Mouse (Mus musculus): Measurements from ENCODE around the gene Edem3. TPM values are rescaled to one million over a fixed set of nuclear protein-coding genes. Genes with fewer than 3 reads are reported as not detected.

Edem3 gene
- polyA plus RNA-seq, 1 experiment from 2014 or later: 21.7 TPM

DNA sequence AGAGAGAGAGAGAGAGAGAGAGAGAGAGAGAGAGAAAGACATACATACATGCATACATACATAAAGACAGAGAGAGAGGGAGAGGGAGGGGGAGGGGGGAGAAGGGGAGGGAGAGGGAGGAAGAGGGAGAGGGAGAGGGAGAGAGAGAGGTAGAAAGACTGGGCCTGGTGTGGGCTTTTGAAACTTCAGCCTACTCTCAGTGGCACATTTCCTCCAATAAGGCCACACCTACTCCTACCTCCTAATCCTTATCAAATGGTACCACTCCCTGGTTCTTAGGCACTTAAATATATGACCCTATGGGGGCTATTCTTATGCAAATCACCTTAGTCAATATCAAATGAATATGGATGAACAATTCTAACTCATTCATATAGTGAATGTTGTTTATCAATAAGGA, 41.5 kb upstream of the Edem3 start:
- H3K4me2 ChIP-seq (replicated peaks; ENCODE audit: low read depth, low read length): no peak overlapping the region
- no peaks in the 10 kb centered on the region for H3K27me3 ChIP-seq (ENCODE audit: control insufficient read depth, insufficient read depth, low read length)
- H3K27ac ChIP-seq (ENCODE audit: low read depth, low read length): no peak overlapping the region
- no peaks in the 10 kb centered on the region for H3K9me3 ChIP-seq (ENCODE audit: control insufficient read depth, low read length)
- H3K9ac ChIP-seq (ENCODE audit: low read depth, low read length): no peak overlapping the region
- no peak for ATAC-seq (ENCODE audit: low FRiP score, low TSS enrichment)
- no peaks in the 10 kb centered on the region for H3K4me1 ChIP-seq (ENCODE audit: control insufficient read depth, insufficient read depth, low read length)
- no peaks in the 10 kb centered on the region for H3K36me3 ChIP-seq (ENCODE audit: control insufficient read depth, insufficient read depth, low read length)
- no peak overlapping the region for H3K4me3 ChIP-seq (ENCODE audit: low read length)

GRCm38 (mm10) chr1:151716024-151716710, 39.0 kb upstream of the Edem3 start:
- Histone ChIP-seq H3K27ac (ENCODE audit: low read depth, low read length) (no peak overlapping the region), H3K9me3 (ENCODE audit: control insufficient read depth, low read length) (no peaks in the 10 kb centered on the region), H3K4me1 (ENCODE audit: control insufficient read depth, insufficient read depth, low read length) (no peaks in the 10 kb centered on the region), H3K27me3 (ENCODE audit: control insufficient read depth, insufficient read depth, low read length) (no peaks in the 10 kb centered on the region), H3K36me3 (ENCODE audit: control insufficient read depth, insufficient read depth, low read length) (no peaks in the 10 kb centered on the region), H3K4me2 (replicated peaks; ENCODE audit: low read depth, low read length) (no peak overlapping the region), H3K4me3 (ENCODE audit: low read length) (no peak overlapping the region), H3K9ac (ENCODE audit: low read depth, low read length) (no peak overlapping the region)
- WGBS: 74% methylated on average over 11 of the region's 11 CpGs
- peak; percentile 81 for ATAC-seq (ENCODE audit: low FRiP score, low TSS enrichment)

DNA sequence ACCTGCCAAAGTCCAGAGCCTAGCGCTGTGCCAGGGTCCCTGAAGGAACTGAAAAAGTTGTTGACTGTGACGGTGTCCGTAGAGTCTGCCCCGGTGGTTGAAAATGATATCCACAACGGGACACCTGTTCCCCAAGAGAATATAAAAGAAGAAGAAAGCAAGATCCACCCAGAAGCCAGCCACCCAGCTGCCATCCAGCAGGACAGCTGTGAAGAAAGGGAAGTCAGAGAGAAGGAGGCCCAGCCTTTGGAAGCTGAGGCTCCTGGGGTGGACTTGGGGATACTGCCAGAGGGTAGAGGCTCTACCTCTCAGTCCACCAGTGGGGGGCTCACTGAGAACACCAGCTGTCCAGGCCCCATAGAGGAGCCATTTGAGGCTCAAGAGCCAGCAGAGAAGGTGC, 37.5 kb upstream of the Edem3 start:
- 96% methylated on average over 5 of the region's 5 CpGs for WGBS
- ATAC-seq (ENCODE audit: low FRiP score, low TSS enrichment): no peak
- Histone ChIP-seq H3K4me2 (replicated peaks; ENCODE audit: low read depth, low read length) (no peak overlapping the region), H3K36me3 (ENCODE audit: control insufficient read depth, insufficient read depth, low read length) (no peaks in the 10 kb centered on the region), H3K9ac (ENCODE audit: low read depth, low read length) (no peak overlapping the region), H3K27me3 (ENCODE audit: control insufficient read depth, insufficient read depth, low read length) (no peaks in the 10 kb centered on the region), H3K4me3 (ENCODE audit: low read length) (no peak overlapping the region), H3K27ac (ENCODE audit: low read depth, low read length) (no peak overlapping the region), H3K9me3 (ENCODE audit: control insufficient read depth, low read length) (no peaks in the 10 kb centered on the region), H3K4me1 (ENCODE audit: control insufficient read depth, insufficient read depth, low read length) (no peaks in the 10 kb centered on the region)

GRCm38 (mm10) chr1:151718575-151718974, 36.6 kb upstream of the Edem3 start:
- H3K4me3 ChIP-seq (ENCODE audit: low read length): no peak overlapping the region
- no peak overlapping the region for H3K9ac ChIP-seq (ENCODE audit: low read depth, low read length)
- no peak overlapping the region for H3K27ac ChIP-seq (ENCODE audit: low read depth, low read length)
- H3K27me3 ChIP-seq (ENCODE audit: control insufficient read depth, insufficient read depth, low read length): no peaks in the 10 kb centered on the region
- no peaks in the 10 kb centered on the region for H3K9me3 ChIP-seq (ENCODE audit: control insufficient read depth, low read length)
- 85% methylated on average over 8 of the region's 8 CpGs for WGBS
- no peak overlapping the region for H3K4me2 ChIP-seq (replicated peaks; ENCODE audit: low read depth, low read length)
- no peak for ATAC-seq (ENCODE audit: low FRiP score, low TSS enrichment)
- no peaks in the 10 kb centered on the region for H3K36me3 ChIP-seq (ENCODE audit: control insufficient read depth, insufficient read depth, low read length)
- H3K4me1 ChIP-seq (ENCODE audit: control insufficient read depth, insufficient read depth, low read length): no peaks in the 10 kb centered on the region

DNA sequence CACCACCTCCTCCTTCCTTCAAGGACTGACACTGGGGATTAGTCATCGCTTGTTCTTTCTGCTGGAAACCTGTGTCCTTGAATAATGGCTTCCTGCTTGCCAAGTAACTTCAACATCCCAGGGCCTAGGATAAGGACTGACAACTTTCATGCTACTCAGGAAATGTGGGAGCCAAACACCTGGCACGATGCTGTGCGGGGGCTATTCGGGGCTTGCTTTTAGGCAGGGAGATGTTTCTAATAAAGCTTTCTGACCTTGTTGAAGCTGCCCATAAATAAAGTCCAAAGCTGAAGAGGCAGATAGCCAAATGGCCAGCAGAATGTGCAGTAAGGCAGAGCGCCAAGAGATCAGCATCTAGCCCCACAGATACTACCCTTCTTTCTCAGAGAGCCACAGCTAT, 35.3 kb upstream of the Edem3 start:
- WGBS: 59% methylated on average over 5 of the region's 5 CpGs
- no peaks in the 10 kb centered on the region for H3K9me3 ChIP-seq (ENCODE audit: control insufficient read depth, low read length)
- no peak for ATAC-seq (ENCODE audit: low FRiP score, low TSS enrichment)

DNA sequence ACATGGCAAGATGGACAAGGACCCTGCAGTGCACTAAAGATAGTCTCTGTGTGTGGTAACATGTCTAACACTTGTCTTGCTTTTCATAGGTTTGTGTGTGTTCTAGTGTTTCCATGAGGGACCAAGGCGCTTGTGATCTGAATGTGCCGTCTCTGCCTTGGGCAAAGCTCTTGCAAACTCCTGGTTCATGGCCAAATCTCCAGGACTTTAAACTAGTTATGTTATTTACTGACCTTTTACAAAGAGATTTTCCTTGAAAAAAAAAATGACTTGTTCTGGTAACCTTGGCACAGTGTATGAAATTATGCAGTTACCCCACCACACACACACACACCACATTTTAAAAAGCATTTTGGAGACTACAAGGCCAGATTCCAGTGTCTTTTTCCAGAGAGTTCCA, 34.6 kb upstream of the Edem3 start:
- H3K36me3 ChIP-seq (ENCODE audit: control insufficient read depth, insufficient read depth, low read length): no peaks in the 10 kb centered on the region
- WGBS: 91% methylated on average over 2 of the region's 2 CpGs
- H3K27me3 ChIP-seq (ENCODE audit: control insufficient read depth, insufficient read depth, low read length): no peaks in the 10 kb centered on the region
- no peak overlapping the region for H3K4me2 ChIP-seq (replicated peaks; ENCODE audit: low read depth, low read length)
- no peak for ATAC-seq (ENCODE audit: low FRiP score, low TSS enrichment)
- H3K27ac ChIP-seq (ENCODE audit: low read depth, low read length): no peak overlapping the region
- H3K4me1 ChIP-seq (ENCODE audit: control insufficient read depth, insufficient read depth, low read length): no peaks in the 10 kb centered on the region
- H3K9me3 ChIP-seq (ENCODE audit: control insufficient read depth, low read length): no peaks in the 10 kb centered on the region
- no peak overlapping the region for H3K4me3 ChIP-seq (ENCODE audit: low read length)
- H3K9ac ChIP-seq (ENCODE audit: low read depth, low read length): no peak overlapping the region

More for the DNA sequence above, 35.3 kb upstream of the Edem3 start:
- H3K4me3 ChIP-seq (ENCODE audit: low read length): no peak overlapping the region
- no peaks in the 10 kb centered on the region for H3K4me1 ChIP-seq (ENCODE audit: control insufficient read depth, insufficient read depth, low read length)
- H3K27me3 ChIP-seq (ENCODE audit: control insufficient read depth, insufficient read depth, low read length): no peaks in the 10 kb centered on the region
- H3K27ac ChIP-seq (ENCODE audit: low read depth, low read length): no peak overlapping the region
- no peaks in the 10 kb centered on the region for H3K36me3 ChIP-seq (ENCODE audit: control insufficient read depth, insufficient read depth, low read length)
- no peak overlapping the region for H3K4me2 ChIP-seq (replicated peaks; ENCODE audit: low read depth, low read length)
- H3K9ac ChIP-seq (ENCODE audit: low read depth, low read length): no peak overlapping the region

GRCm38 (mm10) chr1:151721357-151721983, 33.7 kb upstream of the Edem3 start:
- no peak overlapping the region for H3K9ac ChIP-seq (ENCODE audit: low read depth, low read length)

GRCm38 (mm10) chr1:151723771-151724170, 31.4 kb upstream of the Edem3 start:
- H3K9me3 ChIP-seq (ENCODE audit: control insufficient read depth, low read length): no peaks in the 10 kb centered on the region
- WGBS: 81% methylated on average over 4 of the region's 4 CpGs
- no peaks in the 10 kb centered on the region for H3K27me3 ChIP-seq (ENCODE audit: control insufficient read depth, insufficient read depth, low read length)
- no peaks in the 10 kb centered on the region for H3K4me1 ChIP-seq (ENCODE audit: control insufficient read depth, insufficient read depth, low read length)
- H3K27ac ChIP-seq (ENCODE audit: low read depth, low read length): no peak overlapping the region
- no peak overlapping the region for H3K4me3 ChIP-seq (ENCODE audit: low read length)
- no peak overlapping the region for H3K4me2 ChIP-seq (replicated peaks; ENCODE audit: low read depth, low read length)
- ATAC-seq (ENCODE audit: low FRiP score, low TSS enrichment): no peak
- H3K36me3 ChIP-seq (ENCODE audit: control insufficient read depth, insufficient read depth, low read length): no peaks in the 10 kb centered on the region
- H3K9ac ChIP-seq (ENCODE audit: low read depth, low read length): no peak overlapping the region

More at GRCm38 (mm10) chr1:151721357-151721983, 33.7 kb upstream of the Edem3 start:
- Histone ChIP-seq H3K4me1 (ENCODE audit: control insufficient read depth, insufficient read depth, low read length) (no peaks in the 10 kb centered on the region), H3K27me3 (ENCODE audit: control insufficient read depth, insufficient read depth, low read length) (no peaks in the 10 kb centered on the region), H3K27ac (ENCODE audit: low read depth, low read length) (no peak overlapping the region), H3K4me2 (replicated peaks; ENCODE audit: low read depth, low read length) (no peak overlapping the region), H3K4me3 (ENCODE audit: low read length) (no peak overlapping the region), H3K36me3 (ENCODE audit: control insufficient read depth, insufficient read depth, low read length) (no peaks in the 10 kb centered on the region), H3K9me3 (ENCODE audit: control insufficient read depth, low read length) (no peaks in the 10 kb centered on the region)
- 79% methylated on average over 10 of the region's 10 CpGs for WGBS
- ATAC-seq (ENCODE audit: low FRiP score, low TSS enrichment): no peak

DNA sequence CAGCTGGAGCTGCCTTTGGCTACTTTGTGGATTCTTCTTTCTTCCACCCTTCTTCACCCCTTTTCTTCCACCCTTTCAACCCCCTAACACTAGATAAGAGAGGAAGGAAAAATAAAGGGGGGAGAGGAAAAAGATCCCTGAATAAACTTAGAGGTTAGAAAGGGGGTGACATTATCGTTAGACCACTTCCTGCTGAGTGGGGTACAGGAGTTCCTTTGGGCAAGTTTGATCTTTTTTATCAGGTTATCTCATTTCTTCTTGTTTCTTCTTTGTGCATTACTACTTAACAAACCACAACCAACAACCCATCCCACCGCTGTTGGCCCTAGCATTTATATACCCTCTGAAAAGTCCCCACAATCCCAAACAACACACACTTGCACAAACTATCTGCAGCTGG, 29.6 kb upstream of the Edem3 start:
- no peaks in the 10 kb centered on the region for H3K9me3 ChIP-seq (ENCODE audit: control insufficient read depth, low read length)

More for the DNA sequence above, 29.6 kb upstream of the Edem3 start:
- no peak overlapping the region for H3K27ac ChIP-seq (ENCODE audit: low read depth, low read length)
- no peaks in the 10 kb centered on the region for H3K4me1 ChIP-seq (ENCODE audit: control insufficient read depth, insufficient read depth, low read length)
- no peak for ATAC-seq (ENCODE audit: low FRiP score, low TSS enrichment)
- no peak overlapping the region for H3K9ac ChIP-seq (ENCODE audit: low read depth, low read length)
- WGBS: 65% methylated on average over 2 of the region's 2 CpGs
- H3K27me3 ChIP-seq (ENCODE audit: control insufficient read depth, insufficient read depth, low read length): no peaks in the 10 kb centered on the region
- no peak overlapping the region for H3K4me3 ChIP-seq (ENCODE audit: low read length)
- H3K4me2 ChIP-seq (replicated peaks; ENCODE audit: low read depth, low read length): no peak overlapping the region
- H3K36me3 ChIP-seq (ENCODE audit: control insufficient read depth, insufficient read depth, low read length): no peaks in the 10 kb centered on the region

All from kidney, embryonic 14.5 days (tissue).